Mouse (Mus musculus): ENCODE measurements at regions not wholly inside any gene's neighbourhood (a gene's known extent, or its start where the extent isn't known, plus 50 kb on each side); places are given as distances from the start of the nearest gene placed in this dataset.

DNA sequence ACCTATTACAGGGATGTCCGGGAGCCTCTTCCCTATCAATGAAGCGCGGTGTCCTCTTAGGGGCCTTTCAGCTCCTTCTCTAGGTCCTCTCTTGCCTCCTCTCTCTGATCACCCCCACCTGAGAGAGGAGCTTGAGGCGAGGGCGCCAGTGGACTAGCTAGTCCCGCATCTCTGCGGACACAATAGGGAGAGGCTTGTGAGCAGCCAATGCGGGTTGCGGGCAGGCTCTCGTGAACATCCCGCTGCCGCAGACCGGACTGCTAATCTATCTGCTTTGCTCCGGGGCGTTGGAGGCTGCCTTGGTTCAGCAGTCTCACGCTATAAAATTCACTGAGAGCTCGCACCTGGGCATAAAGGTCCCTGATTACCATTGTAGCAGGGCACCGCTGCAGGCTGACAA lies 279.3 kb upstream of the Robo1 start:
- Histone ChIP-seq H3K27ac (ENCODE audit: insufficient read depth, low read length) (no peak overlapping the region), H3K4me3 (ENCODE audit: low read depth, low read length) (peak overlapping the region; percentile 24), H3K4me1 (ENCODE audit: control insufficient read depth, insufficient read depth, low read length) (no peaks in the 10 kb centered on the region), H3K9me3 (replicated peaks; ENCODE audit: control insufficient read depth, insufficient read depth, low read length, poor library complexity, severe bottlenecking) (no peaks in the 10 kb centered on the region), H3K27me3 (ENCODE audit: control insufficient read depth, insufficient read depth, low read length, poor library complexity, severe bottlenecking) (peaks cover 8% of the 10 kb centered on the region), H3K36me3 (ENCODE audit: control insufficient read depth, insufficient read depth, low read length, poor library complexity, severe bottlenecking) (no peaks in the 10 kb centered on the region), H3K9ac (ENCODE audit: low read depth, poor library complexity, severe bottlenecking) (peak overlapping the region; percentile 51; the same call in 1 of the 2 replicates)
- no peak for TF ChIP-seq CTCF (IDR thresholded peaks at IDR 0.05; ENCODE audit: low read depth, low read length)
- TF ChIP-seq EP300 (IDR thresholded peaks at IDR 0.05; ENCODE audit: insufficient read depth, low read depth, low read length): no peak
- no peak for TF ChIP-seq POLR2A (IDR thresholded peaks at IDR 0.05; ENCODE audit: insufficient read depth, low read length)

DNA sequence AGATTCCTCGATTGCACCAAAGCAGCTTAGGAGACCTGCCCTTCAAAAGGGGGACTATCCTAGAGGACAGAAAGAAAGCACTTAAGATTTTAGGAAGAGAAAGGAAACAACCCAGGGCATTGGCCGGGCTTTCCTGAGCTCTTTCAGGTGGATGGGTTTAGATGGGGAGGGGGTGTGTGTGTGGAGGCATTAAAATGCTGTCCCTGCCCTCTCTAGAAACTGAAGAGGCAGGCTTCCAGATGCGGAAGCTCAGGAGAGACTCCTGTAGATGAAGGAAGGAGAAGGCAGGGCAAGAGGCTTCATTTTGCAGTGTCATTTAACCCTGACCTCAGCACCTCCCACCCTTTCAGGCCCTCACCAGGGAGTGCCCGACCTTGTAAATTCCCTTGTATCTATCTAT lies 278.8 kb upstream of the Robo1 start:
- H3K27me3 ChIP-seq (ENCODE audit: control insufficient read depth, insufficient read depth, low read length, poor library complexity, severe bottlenecking): peaks cover 8% of the 10 kb centered on the region
- peak overlapping the region; percentile 24 for H3K4me3 ChIP-seq (ENCODE audit: low read depth, low read length)
- no peaks in the 10 kb centered on the region for H3K36me3 ChIP-seq (ENCODE audit: control insufficient read depth, insufficient read depth, low read length, poor library complexity, severe bottlenecking)
- H3K9ac ChIP-seq (ENCODE audit: low read depth, poor library complexity, severe bottlenecking): no peak overlapping the region
- no peaks in the 10 kb centered on the region for H3K4me1 ChIP-seq (ENCODE audit: control insufficient read depth, insufficient read depth, low read length)
- no peak overlapping the region for H3K27ac ChIP-seq (ENCODE audit: insufficient read depth, low read length)
- TF ChIP-seq CTCF (IDR thresholded peaks at IDR 0.05; ENCODE audit: low read depth, low read length) (no peak), POLR2A (IDR thresholded peaks at IDR 0.05; ENCODE audit: insufficient read depth, low read length) (no peak), EP300 (IDR thresholded peaks at IDR 0.05; ENCODE audit: insufficient read depth, low read depth, low read length) (no peak)
- H3K9me3 ChIP-seq (replicated peaks; ENCODE audit: control insufficient read depth, insufficient read depth, low read length, poor library complexity, severe bottlenecking): no peaks in the 10 kb centered on the region

DNA sequence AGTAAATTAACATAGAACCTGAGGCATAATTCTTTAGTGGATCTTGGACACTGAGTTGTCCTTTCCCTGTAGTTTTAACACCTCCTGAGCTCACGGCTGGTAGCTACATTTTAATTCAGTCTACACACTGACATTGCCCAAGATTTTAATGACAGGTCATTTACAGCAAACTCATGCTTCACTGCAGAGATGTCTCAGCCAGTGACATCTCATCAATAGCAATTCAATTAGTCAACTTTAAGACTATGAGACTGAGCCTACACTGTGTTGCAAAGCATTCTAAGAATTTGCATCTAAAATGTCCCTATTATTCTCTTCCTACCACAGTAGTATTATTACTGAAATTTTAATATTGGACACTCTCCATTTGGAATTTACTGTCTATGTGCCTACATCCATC lies 239.9 kb upstream of the Robo1 start:
- no peaks in the 10 kb centered on the region for H3K27me3 ChIP-seq (ENCODE audit: control insufficient read depth, insufficient read depth, low read length, poor library complexity, severe bottlenecking)
- no peaks in the 10 kb centered on the region for H3K36me3 ChIP-seq (ENCODE audit: control insufficient read depth, insufficient read depth, low read length, poor library complexity, severe bottlenecking)
- no peaks in the 10 kb centered on the region for H3K4me1 ChIP-seq (ENCODE audit: control insufficient read depth, insufficient read depth, low read length)
- H3K9me3 ChIP-seq (replicated peaks; ENCODE audit: control insufficient read depth, insufficient read depth, low read length, poor library complexity, severe bottlenecking): no peaks in the 10 kb centered on the region
- H3K27ac ChIP-seq (ENCODE audit: insufficient read depth, low read length): no peak overlapping the region
- no peak overlapping the region for H3K9ac ChIP-seq (ENCODE audit: low read depth, poor library complexity, severe bottlenecking)
- H3K4me3 ChIP-seq (ENCODE audit: low read depth, low read length): no peak overlapping the region
- TF ChIP-seq POLR2A (IDR thresholded peaks at IDR 0.05; ENCODE audit: insufficient read depth, low read length): no peak
- no peak for TF ChIP-seq EP300 (IDR thresholded peaks at IDR 0.05; ENCODE audit: insufficient read depth, low read depth, low read length)
- TF ChIP-seq CTCF (IDR thresholded peaks at IDR 0.05; ENCODE audit: low read depth, low read length): no peak

DNA sequence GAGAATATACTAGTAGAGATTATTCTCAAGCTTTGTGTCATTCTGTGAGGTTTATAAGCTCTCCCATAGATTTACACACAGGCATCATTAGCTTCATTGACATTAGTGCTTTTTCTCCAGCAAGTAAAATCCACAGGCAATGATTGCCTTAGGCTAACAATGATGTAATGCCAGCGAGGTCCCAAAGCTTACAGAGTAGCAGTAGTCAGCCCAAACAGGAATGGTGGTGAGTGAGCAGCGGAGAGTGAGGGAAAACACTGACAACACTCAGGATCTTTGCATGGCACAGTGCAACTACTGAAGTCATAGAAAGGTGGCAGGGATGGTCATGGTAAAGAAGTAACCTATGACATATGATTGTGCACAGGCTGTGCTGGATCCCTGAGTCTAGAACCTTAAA lies 238.5 kb upstream of the Robo1 start:
- Histone ChIP-seq H3K4me3 (ENCODE audit: low read depth, low read length) (no peak overlapping the region), H3K9ac (ENCODE audit: low read depth, poor library complexity, severe bottlenecking) (no peak overlapping the region), H3K36me3 (ENCODE audit: control insufficient read depth, insufficient read depth, low read length, poor library complexity, severe bottlenecking) (no peaks in the 10 kb centered on the region), H3K27ac (ENCODE audit: insufficient read depth, low read length) (no peak overlapping the region), H3K9me3 (replicated peaks; ENCODE audit: control insufficient read depth, insufficient read depth, low read length, poor library complexity, severe bottlenecking) (no peaks in the 10 kb centered on the region), H3K4me1 (ENCODE audit: control insufficient read depth, insufficient read depth, low read length) (no peaks in the 10 kb centered on the region), H3K27me3 (ENCODE audit: control insufficient read depth, insufficient read depth, low read length, poor library complexity, severe bottlenecking) (no peaks in the 10 kb centered on the region)
- TF ChIP-seq EP300 (IDR thresholded peaks at IDR 0.05; ENCODE audit: insufficient read depth, low read depth, low read length): no peak
- no peak for TF ChIP-seq CTCF (IDR thresholded peaks at IDR 0.05; ENCODE audit: low read depth, low read length)
- TF ChIP-seq POLR2A (IDR thresholded peaks at IDR 0.05; ENCODE audit: insufficient read depth, low read length): no peak

DNA sequence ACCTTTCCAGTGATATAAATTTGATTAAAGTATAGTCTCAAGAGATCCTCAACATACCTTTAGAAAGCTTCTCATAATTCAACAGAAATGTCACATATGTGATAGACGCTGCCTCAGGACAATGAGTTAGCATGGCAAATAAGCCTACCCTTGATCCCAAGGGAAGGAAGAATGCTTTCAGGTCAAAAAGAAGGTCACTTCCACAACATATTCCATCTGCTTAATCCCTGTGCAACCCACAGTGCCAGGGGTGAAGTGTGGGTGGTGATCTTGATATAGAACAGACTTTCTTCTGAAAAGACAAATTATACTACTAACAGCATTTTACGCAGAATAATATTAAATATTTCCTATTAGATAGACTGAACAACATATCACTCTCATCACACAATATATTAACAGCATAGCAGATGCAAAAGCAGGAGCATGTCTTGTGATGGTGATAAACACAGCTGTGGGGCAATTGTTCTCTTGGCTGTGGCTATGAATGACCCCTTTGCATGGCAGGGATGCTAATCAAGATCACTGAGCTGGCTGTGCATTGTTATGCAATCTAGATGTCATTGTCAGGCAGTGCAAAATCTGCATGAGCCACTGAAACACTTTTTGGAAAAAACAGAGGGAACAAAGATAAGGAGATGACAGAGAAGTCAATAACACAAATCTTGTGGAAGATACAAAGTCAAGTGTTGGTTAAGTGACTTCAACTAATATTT lies 236.2 kb upstream of the Robo1 start:
- TF ChIP-seq CTCF (IDR thresholded peaks at IDR 0.05; ENCODE audit: low read depth, low read length) (no peak), EP300 (IDR thresholded peaks at IDR 0.05; ENCODE audit: insufficient read depth, low read depth, low read length) (0 out of 2 replicates have a peak, but pooled peaks have one; percentile 46), POLR2A (IDR thresholded peaks at IDR 0.05; ENCODE audit: insufficient read depth, low read length) (no peak)
- Histone ChIP-seq H3K4me3 (ENCODE audit: low read depth, low read length) (no peak overlapping the region), H3K27me3 (ENCODE audit: control insufficient read depth, insufficient read depth, low read length, poor library complexity, severe bottlenecking) (no peaks in the 10 kb centered on the region), H3K4me1 (ENCODE audit: control insufficient read depth, insufficient read depth, low read length) (no peaks in the 10 kb centered on the region), H3K9me3 (replicated peaks; ENCODE audit: control insufficient read depth, insufficient read depth, low read length, poor library complexity, severe bottlenecking) (no peaks in the 10 kb centered on the region), H3K36me3 (ENCODE audit: control insufficient read depth, insufficient read depth, low read length, poor library complexity, severe bottlenecking) (no peaks in the 10 kb centered on the region), H3K27ac (ENCODE audit: insufficient read depth, low read length) (no peak overlapping the region), H3K9ac (ENCODE audit: low read depth, poor library complexity, severe bottlenecking) (no peak overlapping the region)

DNA sequence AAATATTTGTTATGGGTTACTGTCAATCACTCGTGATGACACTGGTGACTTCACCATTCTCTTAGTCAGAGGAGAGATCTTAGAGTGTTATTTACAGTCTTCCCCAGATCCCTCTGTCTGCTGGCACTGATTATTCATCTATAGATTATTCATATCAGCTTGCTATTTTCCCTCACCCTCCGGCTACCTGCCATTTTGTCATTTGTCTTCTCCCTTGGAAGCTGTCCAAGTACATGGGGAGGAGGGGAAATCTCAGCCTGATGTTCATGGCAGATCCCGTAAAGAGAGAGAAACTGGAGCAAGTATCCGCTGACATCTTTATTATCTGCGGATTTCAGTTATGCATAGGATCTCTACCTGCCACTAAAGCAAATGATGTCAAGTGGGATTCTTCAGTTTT lies 222.9 kb upstream of the Robo1 start:
- Histone ChIP-seq H3K9me3 (replicated peaks; ENCODE audit: control insufficient read depth, insufficient read depth, low read length, poor library complexity, severe bottlenecking) (no peaks in the 10 kb centered on the region), H3K4me1 (ENCODE audit: control insufficient read depth, insufficient read depth, low read length) (no peaks in the 10 kb centered on the region), H3K27ac (ENCODE audit: insufficient read depth, low read length) (no peak overlapping the region), H3K9ac (ENCODE audit: low read depth, poor library complexity, severe bottlenecking) (no peak overlapping the region), H3K36me3 (ENCODE audit: control insufficient read depth, insufficient read depth, low read length, poor library complexity, severe bottlenecking) (no peaks in the 10 kb centered on the region), H3K4me3 (ENCODE audit: low read depth, low read length) (no peak overlapping the region), H3K27me3 (ENCODE audit: control insufficient read depth, insufficient read depth, low read length, poor library complexity, severe bottlenecking) (no peaks in the 10 kb centered on the region)
- TF ChIP-seq CTCF (IDR thresholded peaks at IDR 0.05; ENCODE audit: low read depth, low read length) (no peak), POLR2A (IDR thresholded peaks at IDR 0.05; ENCODE audit: insufficient read depth, low read length) (no peak), EP300 (IDR thresholded peaks at IDR 0.05; ENCODE audit: insufficient read depth, low read depth, low read length) (no peak)

Data from ES-Bruce4 (cell line).